Comparison of ENCODE assay signal across 16 mouse cellular contexts in genomic region chr12:5443091-5443531, GRCm38 (mm10).
DNase-seq lines count a peak whose midpoint lies in the region; ATAC-seq lines count a peak whose summit lies in the region.
"Had no signal": no experiment of that assay in that cellular context is flagged by ENCODE, and none has a peak within 500 bp of the region (broad histone marks: within the 10 kb centered on the region; RNA-seq: fewer than 3 reads in every experiment).

No protein-coding gene starts in this region.

- H3K4me3 ChIP-seq in heart, embryonic 11.5 days (ENCODE audit: low read depth, low read length), result no peak overlapping the region
- no peak overlapping the region for H3K4me3 ChIP-seq in hindbrain, embryonic 14.5 days (replicated peaks; ENCODE audit: low read length)
- no peak overlapping the region for H3K4me3 ChIP-seq in midbrain, embryonic 16.5 days (ENCODE audit: low read depth, low read length)
- H3K4me3 ChIP-seq: intestine, embryonic 15.5 days; liver, embryonic 15.5 days; neural tube, embryonic 13.5 days had no signal

- H3K4me2 ChIP-seq in heart, embryonic 11.5 days, result no peak overlapping the region
- H3K4me2 ChIP-seq in hindbrain, embryonic 14.5 days (replicated peaks), result no peak overlapping the region
- no peak overlapping the region for H3K4me2 ChIP-seq in midbrain, embryonic 16.5 days (ENCODE audit: low read length)
- H3K4me2 ChIP-seq: intestine, embryonic 15.5 days; liver, embryonic 15.5 days; neural tube, embryonic 13.5 days had no signal

- H3K4me1 ChIP-seq in heart, embryonic 11.5 days (ENCODE audit: control insufficient read depth, insufficient read depth, low read length), result no peaks in the 10 kb centered on the region
- H3K4me1 ChIP-seq in hindbrain, embryonic 14.5 days (replicated peaks; ENCODE audit: control insufficient read depth, insufficient read depth, low read length), result peaks cover 11% of the 10 kb centered on the region
- H3K4me1 ChIP-seq in midbrain, embryonic 16.5 days (ENCODE audit: control insufficient read depth, insufficient read depth, low read length), result peaks cover 7% of the 10 kb centered on the region; the same call in 1 of the 2 replicates
- H3K4me1 ChIP-seq: intestine, embryonic 15.5 days; liver, embryonic 15.5 days had no signal

- peak; percentile 74 for DNase-seq in heart, adult 11 months
- peak; percentile 32 for DNase-seq in retina, postnatal 1 day
- DNase-seq in retina, embryonic 14.5 days (ENCODE audit: low spot score), result no peak
- no peak for DNase-seq in hindbrain, embryonic 14.5 days (ENCODE audit: low spot score)
- DNase-seq in urinary bladder, postnatal 14 days (ENCODE audit: low spot score), result no peak
- no peak for DNase-seq in ovary, adult 18-20 months (ENCODE audit: low spot score)
- DNase-seq: B cell, adult 2 months; gastrocnemius, postnatal 10 days; heart, postnatal 14 days; lung, postnatal 10 days had no signal

- H3K27me3 ChIP-seq in heart, embryonic 11.5 days (ENCODE audit: control insufficient read depth, insufficient read depth, low read length), result no peaks in the 10 kb centered on the region
- H3K27me3 ChIP-seq in hindbrain, embryonic 14.5 days (ENCODE audit: control insufficient read depth, insufficient read depth, low read length), result no peaks in the 10 kb centered on the region
- H3K27me3 ChIP-seq in midbrain, embryonic 16.5 days (ENCODE audit: control insufficient read depth, insufficient read depth, low read depth, low read length), result no peaks in the 10 kb centered on the region
- H3K27me3 ChIP-seq: intestine, embryonic 15.5 days; liver, embryonic 15.5 days; neural tube, embryonic 13.5 days had no signal

- WGBS in heart, embryonic 11.5 days (ENCODE audit: insufficient replicate concordance), result 81% methylated on average over 7 of the region's 7 CpGs
- WGBS in hindbrain, embryonic 14.5 days, result 51% methylated on average over 7 of the region's 7 CpGs
- WGBS in midbrain, embryonic 16.5 days, result 56% methylated on average over 7 of the region's 7 CpGs

- H3K9me3 ChIP-seq in heart, embryonic 11.5 days (replicated peaks; ENCODE audit: control insufficient read depth, low read length), result no peaks in the 10 kb centered on the region
- H3K9me3 ChIP-seq in hindbrain, embryonic 14.5 days (ENCODE audit: control insufficient read depth, low read length), result no peaks in the 10 kb centered on the region
- H3K9me3 ChIP-seq in midbrain, embryonic 16.5 days (replicated peaks; ENCODE audit: control insufficient read depth, low read length, poor library complexity, severe bottlenecking), result no peaks in the 10 kb centered on the region
- H3K9me3 ChIP-seq: intestine, embryonic 15.5 days; liver, embryonic 15.5 days; neural tube, embryonic 13.5 days had no signal

- no peak overlapping the region for H3K27ac ChIP-seq in heart, embryonic 11.5 days (ENCODE audit: low read depth, low read length)
- H3K27ac ChIP-seq in hindbrain, embryonic 14.5 days, result peak overlapping the region; percentile 44
- H3K27ac ChIP-seq in midbrain, embryonic 16.5 days (ENCODE audit: low read length), result peak overlapping the region; percentile 45; the same call in 1 of the 2 replicates
- H3K27ac ChIP-seq: intestine, embryonic 15.5 days; kidney, postnatal 0 days; liver, embryonic 15.5 days had no signal

- no peaks in the 10 kb centered on the region for H3K36me3 ChIP-seq in heart, embryonic 11.5 days (ENCODE audit: control insufficient read depth, insufficient read depth, low read length)
- H3K36me3 ChIP-seq in hindbrain, embryonic 14.5 days (replicated peaks; ENCODE audit: control insufficient read depth, insufficient read depth), result no peaks in the 10 kb centered on the region
- H3K36me3 ChIP-seq in midbrain, embryonic 16.5 days (ENCODE audit: control insufficient read depth, insufficient read depth, low read length), result no peaks in the 10 kb centered on the region
- H3K36me3 ChIP-seq: intestine, embryonic 15.5 days; liver, embryonic 15.5 days; neural tube, embryonic 13.5 days had no signal

- no peak for ATAC-seq in heart, embryonic 11.5 days (replicated peaks; ENCODE audit: insufficient number of reproducible peaks, low FRiP score, low TSS enrichment)
- ATAC-seq in hindbrain, embryonic 14.5 days (ENCODE audit: low FRiP score), result peak; percentile 41; the same call in 1 of the 2 replicates
- 0 out of 2 replicates have a peak, but pooled peaks have one; percentile 25 for ATAC-seq in midbrain, embryonic 16.5 days
- ATAC-seq: intestine, embryonic 15.5 days had no signal

- H3K9ac ChIP-seq in heart, embryonic 11.5 days (ENCODE audit: low read depth, low read length), result no peak overlapping the region
- no peak overlapping the region for H3K9ac ChIP-seq in hindbrain, embryonic 14.5 days
- H3K9ac ChIP-seq in midbrain, embryonic 16.5 days (ENCODE audit: low read depth, low read length), result no peak overlapping the region
- H3K9ac ChIP-seq: intestine, embryonic 15.5 days; liver, embryonic 15.5 days; neural tube, embryonic 13.5 days had no signal

Comparison
In these comparisons a context has a peak if more than half of its experiments do, and no peak if none do; other contexts are left out.
1. DNase-seq: peak in heart, adult 11 months (single experiment) and retina, postnatal 1 day (single experiment); none in retina, embryonic 14.5 days (single experiment), hindbrain, embryonic 14.5 days (single experiment), urinary bladder, postnatal 14 days (single experiment) and ovary, adult 18-20 months (single experiment).